Mouse (Mus musculus): ENCODE measurements at regions not wholly inside any gene's neighbourhood (a gene's known extent, or its start where the extent isn't known, plus 50 kb on each side); places are given as distances from the start of the nearest gene placed in this dataset.

GRCm38 (mm10) chr1:35759010-35759409, 309.2 kb upstream of the Hs6st1 start:
- Histone ChIP-seq H3K27ac (peak overlapping the region; percentile 4; the same call in 1 of the 2 replicates), H3K27me3 (ENCODE audit: control insufficient read depth, insufficient read depth, low read length) (no peaks in the 10 kb centered on the region; the same call in 1 of the 2 replicates)
- intact Hi-C loops (cut with DNase I): no loop called here

GRCm38 (mm10) chr1:35759600-35759999, 308.6 kb upstream of the Hs6st1 start:
- intact Hi-C loops (cut with DNase I): no loop called here
- peaks cover 2% of the 10 kb centered on the region for H3K4me1 ChIP-seq (ENCODE audit: control insufficient read depth, insufficient read depth, low read length)
- no peaks in the 10 kb centered on the region for H3K36me3 ChIP-seq (ENCODE audit: control insufficient read depth, insufficient read depth, low read length)
- no peak for TF ChIP-seq POLR2A (IDR thresholded peaks at IDR 0.05; ENCODE audit: insufficient read depth, low read depth, low read length)
- TF ChIP-seq CTCF (IDR thresholded peaks at IDR 0.05): no peak
- no peak for TF ChIP-seq EP300 (IDR thresholded peaks at IDR 0.05; ENCODE audit: insufficient read depth, low read depth, low read length)
- H3K79me2 ChIP-seq (replicated peaks; ENCODE audit: control insufficient read depth, insufficient read depth, low read length): no peaks in the 10 kb centered on the region
- peak in 1 of 2 experiments; percentile 28 for DNase-seq
- H3K9ac ChIP-seq (ENCODE audit: low read depth, low read length): peak overlapping the region; percentile 47
- no peak overlapping the region for H3K4me3 ChIP-seq
- H3K27ac ChIP-seq: peak overlapping the region; percentile 4; the same call in 1 of the 2 replicates
- WGBS: 2% methylated on average over 4 of the region's 4 CpGs
- H3K27me3 ChIP-seq (ENCODE audit: control insufficient read depth, insufficient read depth, low read length): no peaks in the 10 kb centered on the region; the same call in 1 of the 2 replicates

More at GRCm38 (mm10) chr1:35759010-35759409, 309.2 kb upstream of the Hs6st1 start:
- Histone ChIP-seq H3K4me1 (ENCODE audit: control insufficient read depth, insufficient read depth, low read length) (peaks cover 2% of the 10 kb centered on the region), H3K9ac (ENCODE audit: low read depth, low read length) (no peak overlapping the region), H3K36me3 (ENCODE audit: control insufficient read depth, insufficient read depth, low read length) (no peaks in the 10 kb centered on the region), H3K4me3 (no peak overlapping the region), H3K79me2 (replicated peaks; ENCODE audit: control insufficient read depth, insufficient read depth, low read length) (no peaks in the 10 kb centered on the region)
- TF ChIP-seq CTCF (IDR thresholded peaks at IDR 0.05) (no peak), EP300 (IDR thresholded peaks at IDR 0.05; ENCODE audit: insufficient read depth, low read depth, low read length) (no peak), POLR2A (IDR thresholded peaks at IDR 0.05; ENCODE audit: insufficient read depth, low read depth, low read length) (no peak)
- 84% methylated on average over 12 of the region's 12 CpGs for WGBS
- no peak for DNase-seq

GRCm38 (mm10) chr1:35763051-35763450, 305.1 kb upstream of the Hs6st1 start:
- H3K9ac ChIP-seq (ENCODE audit: low read depth, low read length): no peak overlapping the region
- DNase-seq: no peak
- 90% methylated on average over 9 of the region's 9 CpGs for WGBS
- H3K4me1 ChIP-seq (ENCODE audit: control insufficient read depth, insufficient read depth, low read length): peaks cover 2% of the 10 kb centered on the region
- no peaks in the 10 kb centered on the region for H3K36me3 ChIP-seq (ENCODE audit: control insufficient read depth, insufficient read depth, low read length)
- intact Hi-C loops (cut with DNase I): no loop called here
- TF ChIP-seq CTCF (IDR thresholded peaks at IDR 0.05) (no peak), POLR2A (IDR thresholded peaks at IDR 0.05; ENCODE audit: insufficient read depth, low read depth, low read length) (no peak), EP300 (IDR thresholded peaks at IDR 0.05; ENCODE audit: insufficient read depth, low read depth, low read length) (no peak)
- H3K27me3 ChIP-seq (ENCODE audit: control insufficient read depth, insufficient read depth, low read length): no peaks in the 10 kb centered on the region; the same call in 1 of the 2 replicates
- H3K4me3 ChIP-seq: no peak overlapping the region
- no peak overlapping the region for H3K27ac ChIP-seq
- H3K79me2 ChIP-seq (replicated peaks; ENCODE audit: control insufficient read depth, insufficient read depth, low read length): no peaks in the 10 kb centered on the region

- no peaks in the 10 kb centered on the region; the same call in 1 of the 2 replicates for H3K27me3 ChIP-seq (ENCODE audit: control insufficient read depth, insufficient read depth, low read length)
- peaks cover 2% of the 10 kb centered on the region for H3K4me1 ChIP-seq (ENCODE audit: control insufficient read depth, insufficient read depth, low read length)
- intact Hi-C loops (cut with DNase I): no loop called here
- no peak overlapping the region for H3K4me3 ChIP-seq
- H3K36me3 ChIP-seq (ENCODE audit: control insufficient read depth, insufficient read depth, low read length): no peaks in the 10 kb centered on the region
- DNase-seq: no peak
- 72% methylated on average over 10 of the region's 10 CpGs for WGBS
- no peaks in the 10 kb centered on the region for H3K79me2 ChIP-seq (replicated peaks; ENCODE audit: control insufficient read depth, insufficient read depth, low read length)
- H3K9ac ChIP-seq (ENCODE audit: low read depth, low read length): no peak overlapping the region
- no peak overlapping the region for H3K27ac ChIP-seq
- TF ChIP-seq CTCF (IDR thresholded peaks at IDR 0.05) (no peak), EP300 (IDR thresholded peaks at IDR 0.05; ENCODE audit: insufficient read depth, low read depth, low read length) (no peak), POLR2A (IDR thresholded peaks at IDR 0.05; ENCODE audit: insufficient read depth, low read depth, low read length) (no peak)
Observed at GRCm38 (mm10) chr1:35763456-35763855, 304.7 kb upstream of the Hs6st1 start.

GRCm38 (mm10) chr1:35764068-35764467, 304.1 kb upstream of the Hs6st1 start:
- Histone ChIP-seq H3K27me3 (ENCODE audit: control insufficient read depth, insufficient read depth, low read length) (no peaks in the 10 kb centered on the region; the same call in 1 of the 2 replicates), H3K36me3 (ENCODE audit: control insufficient read depth, insufficient read depth, low read length) (no peaks in the 10 kb centered on the region), H3K27ac (no peak overlapping the region), H3K79me2 (replicated peaks; ENCODE audit: control insufficient read depth, insufficient read depth, low read length) (no peaks in the 10 kb centered on the region), H3K4me1 (ENCODE audit: control insufficient read depth, insufficient read depth, low read length) (peaks cover 2% of the 10 kb centered on the region), H3K4me3 (no peak overlapping the region), H3K9ac (ENCODE audit: low read depth, low read length) (no peak overlapping the region)
- no peak for DNase-seq
- intact Hi-C loops (cut with DNase I): no loop called here
- WGBS: 84% methylated on average over 1 of the region's 1 CpGs
- no peak for TF ChIP-seq EP300 (IDR thresholded peaks at IDR 0.05; ENCODE audit: insufficient read depth, low read depth, low read length)
- TF ChIP-seq POLR2A (IDR thresholded peaks at IDR 0.05; ENCODE audit: insufficient read depth, low read depth, low read length): no peak
- no peak for TF ChIP-seq CTCF (IDR thresholded peaks at IDR 0.05)

- intact Hi-C loops (cut with DNase I): no loop called here
- H3K9ac ChIP-seq (ENCODE audit: low read depth, low read length): no peak overlapping the region
- H3K27me3 ChIP-seq (ENCODE audit: control insufficient read depth, insufficient read depth, low read length): no peaks in the 10 kb centered on the region; the same call in 1 of the 2 replicates
- no peak for DNase-seq
- TF ChIP-seq POLR2A (IDR thresholded peaks at IDR 0.05; ENCODE audit: insufficient read depth, low read depth, low read length) (no peak), CTCF (IDR thresholded peaks at IDR 0.05) (no peak), EP300 (IDR thresholded peaks at IDR 0.05; ENCODE audit: insufficient read depth, low read depth, low read length) (no peak)
- no peaks in the 10 kb centered on the region for H3K4me1 ChIP-seq (ENCODE audit: control insufficient read depth, insufficient read depth, low read length)
- H3K36me3 ChIP-seq (ENCODE audit: control insufficient read depth, insufficient read depth, low read length): no peaks in the 10 kb centered on the region
- H3K27ac ChIP-seq: no peak overlapping the region
- 85% methylated on average over 4 of the region's 4 CpGs for WGBS
- H3K4me3 ChIP-seq: no peak overlapping the region
- no peaks in the 10 kb centered on the region for H3K79me2 ChIP-seq (replicated peaks; ENCODE audit: control insufficient read depth, insufficient read depth, low read length)
Observed at GRCm38 (mm10) chr1:35765692-35766091, 302.5 kb upstream of the Hs6st1 start.

Measured in heart, adult 2 months (tissue).